Mouse (Mus musculus) left cerebral cortex, postnatal 25 days (tissue): ENCODE measurements around the gene Mettl27. TPM values are rescaled to one million over a fixed set of nuclear protein-coding genes. Genes with fewer than 3 reads are reported as not detected.
"Not testable (repeated sequence)": the region's sequence is repeated elsewhere in the genome, so short reads cannot be mapped to it uniquely, and the experiment has no call there.

ENCODE experiments used
- DNase-seq, 2 experiments: peaks; one replicate each; pipeline ENCODE4 v3.0.0; 2022; ENCODE audit warnings: low spot score in 2 of 2, mixed read lengths in 1 of 2
- intact Hi-C: fragments of 180-260 bp; cut with DNase I; formaldehyde crosslinking; loops from one replicate; pipeline ENCODE4 v1.15.1; 2025
- total RNA-seq, 2 experiments: library from RNA; stranded (reverse); gene quantifications; 2 replicates each; pipeline ENCODE4 v1.2.3; 2021

Mettl27 gene
- total RNA-seq, 2 experiments from 2014 or later: 9.0 to 9.8 TPM

DNA sequence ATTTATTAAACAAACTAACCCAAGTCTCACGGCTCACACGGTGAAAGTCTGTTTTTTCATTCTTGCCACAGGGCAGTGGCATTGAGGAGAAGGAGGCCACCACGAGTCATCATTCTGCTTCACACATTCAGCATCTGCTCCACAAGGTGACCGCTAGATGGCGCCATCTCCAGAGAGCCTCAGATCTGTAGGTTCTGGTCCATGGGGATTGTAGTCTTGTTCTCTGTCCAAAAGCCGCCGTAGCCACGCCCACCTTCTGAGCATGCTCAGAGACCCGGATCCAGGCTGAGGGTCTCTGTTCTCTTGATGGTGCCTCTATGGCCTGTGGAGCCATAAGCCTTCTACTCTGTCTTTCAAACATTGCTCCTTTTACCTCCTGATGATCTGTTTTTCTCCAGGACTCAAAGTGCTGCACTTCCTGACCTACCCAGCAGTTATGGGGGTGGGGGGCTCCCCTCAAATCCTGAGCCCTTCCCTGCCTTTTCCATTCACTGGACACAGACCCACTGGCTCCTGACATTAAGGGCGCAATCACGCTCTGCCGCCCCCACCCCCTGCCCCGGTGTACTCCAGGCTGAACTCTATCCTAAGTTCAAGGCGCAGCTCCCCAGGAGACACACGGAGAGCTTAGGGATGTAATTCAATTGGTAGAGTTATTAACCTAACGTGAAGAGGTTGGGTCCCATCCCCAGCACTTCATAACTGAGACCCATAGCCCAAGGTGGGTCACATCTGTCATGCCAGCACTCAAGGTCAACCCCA, 13.9 kb upstream of the Mettl27 start:
- DNase-seq: peak; percentile 21 to 22

DNA sequence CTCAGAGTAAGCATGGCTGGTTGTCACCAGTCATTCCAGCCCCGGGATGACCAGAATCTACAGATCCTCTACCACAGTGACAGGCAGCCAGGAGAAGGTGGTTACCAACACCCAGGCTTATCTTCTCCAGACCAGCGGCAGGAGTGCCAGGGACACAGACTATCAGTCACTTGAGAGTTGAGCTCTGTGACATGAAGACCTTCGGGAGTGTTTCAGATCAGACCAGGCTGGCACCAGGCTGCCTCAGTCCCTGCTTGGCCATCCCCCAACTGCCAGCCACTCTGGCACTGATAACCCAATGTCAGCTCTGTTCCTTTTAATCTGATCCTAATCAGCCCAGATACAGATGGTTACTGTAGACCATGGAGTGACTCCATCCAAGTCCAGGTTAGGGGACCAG, 13.1 kb upstream of the Mettl27 start:
- no peak for DNase-seq
- intact Hi-C loops: no loop called here

More for the DNA sequence above, 13.9 kb upstream of the Mettl27 start:
- intact Hi-C loops: no loop called here

DNA sequence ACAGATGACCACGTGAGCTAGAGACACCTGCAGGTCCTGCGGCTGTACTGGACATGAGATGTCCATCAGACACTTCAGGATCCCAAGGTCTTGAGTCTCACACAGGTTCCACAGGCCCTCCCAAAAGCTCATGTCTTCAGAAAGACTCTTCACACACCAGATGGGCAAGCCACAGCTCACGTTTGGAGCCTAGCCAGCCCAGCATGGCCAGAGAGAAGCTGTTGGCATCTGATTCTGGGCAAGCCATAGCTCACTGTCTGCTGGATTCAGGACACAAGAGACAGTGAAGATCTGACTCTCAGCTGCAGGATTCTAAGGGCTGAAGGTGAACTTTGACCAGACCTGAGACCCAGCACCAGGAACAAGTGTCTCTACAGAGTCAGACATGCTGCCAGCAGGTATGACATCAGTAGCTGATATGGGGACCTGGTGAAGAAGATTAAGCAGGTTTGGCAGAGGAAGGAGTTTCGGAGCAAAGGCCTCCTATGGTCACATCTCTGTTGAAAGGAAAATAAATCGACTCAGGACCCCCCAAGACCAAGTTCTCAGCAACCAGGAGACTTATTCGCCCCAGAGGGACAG, 12.0 kb upstream of the Mettl27 start:
- intact Hi-C loops: no loop called here
- peak in 1 of 2 experiments; percentile 17 for DNase-seq

DNA sequence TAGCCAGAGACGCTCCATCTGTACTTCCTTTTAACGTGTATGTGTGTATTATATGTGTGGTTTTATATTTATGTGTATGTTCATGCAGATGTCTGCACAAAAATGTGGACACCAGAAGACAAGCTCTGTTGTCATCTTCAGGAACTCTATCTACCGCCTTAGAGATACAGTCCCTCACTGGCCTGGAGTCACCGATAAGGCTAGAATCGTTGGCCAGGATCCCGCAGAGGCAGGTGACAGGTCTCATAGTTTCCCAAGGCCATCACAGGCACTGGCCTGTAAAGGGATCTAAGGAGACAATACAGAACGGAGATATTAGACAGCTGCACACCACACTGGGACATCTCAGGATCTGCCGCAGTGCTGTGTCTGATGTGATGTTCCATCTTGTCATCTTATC, 11.1 kb upstream of the Mettl27 start:
- DNase-seq: no peak
- intact Hi-C loops: no loop called here

DNA sequence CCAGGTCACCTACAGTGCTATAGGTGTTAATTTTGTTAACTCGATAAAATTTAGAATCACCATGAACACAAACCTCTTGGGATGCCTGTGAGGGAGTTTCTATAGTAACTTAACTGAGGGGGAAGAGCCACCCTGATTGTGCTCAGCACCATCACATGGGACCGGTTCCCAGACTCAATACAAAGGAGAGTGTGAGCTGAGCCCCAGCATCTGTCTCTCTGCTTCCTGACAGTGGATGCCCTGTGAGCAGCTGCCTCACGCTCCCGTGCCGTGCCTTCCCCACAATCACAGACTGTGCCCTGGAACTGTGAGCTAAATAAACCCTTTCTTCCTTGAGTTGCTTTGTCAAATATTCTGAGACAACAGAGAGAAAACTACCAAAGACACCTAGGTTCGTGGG, 9.0 kb upstream of the Mettl27 start:
- intact Hi-C loops: no loop called here
- no peak for DNase-seq

DNA sequence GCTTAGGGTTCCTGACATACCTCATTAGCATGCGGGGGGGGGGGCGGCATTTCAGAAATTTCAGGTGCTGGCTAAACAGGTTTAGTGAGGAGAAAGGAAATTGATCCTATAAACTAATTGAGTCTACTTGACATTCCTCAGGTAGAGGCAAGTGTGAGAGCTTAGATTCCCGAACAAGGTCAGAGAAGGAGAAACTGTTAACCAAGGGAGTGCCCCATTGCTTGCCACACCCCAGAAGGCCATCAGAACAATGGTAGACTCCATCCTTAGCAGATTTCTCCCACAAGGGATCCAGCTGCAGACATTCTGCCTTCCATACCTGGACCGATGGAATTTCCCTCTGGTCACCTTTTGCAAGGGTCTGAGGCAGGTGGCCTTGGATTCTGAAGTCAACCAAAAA, 5.4 kb upstream of the Mettl27 start:
- DNase-seq: no peak
- intact Hi-C loops: no loop called here

DNA sequence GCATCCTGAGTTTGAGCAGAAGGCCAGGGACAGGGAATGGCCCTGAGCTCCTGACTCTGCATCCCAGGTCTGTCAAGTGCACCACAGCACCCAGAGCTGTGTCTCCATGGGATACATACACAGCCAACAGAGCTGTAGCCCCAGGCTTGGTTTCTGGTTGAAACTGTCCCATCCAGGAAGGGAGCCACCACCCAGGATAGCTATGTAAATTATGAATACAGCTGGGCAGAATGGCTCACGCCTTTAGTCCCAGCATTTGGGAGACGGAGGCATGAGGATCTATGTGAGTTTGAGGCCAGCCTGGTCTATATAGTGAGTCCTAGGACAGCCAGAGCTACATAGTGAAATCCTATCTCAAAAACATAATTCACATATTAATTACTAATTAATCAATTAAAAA, 2.2 kb upstream of the Mettl27 start:
- intact Hi-C loops: no loop called here
- no peak for DNase-seq

DNA sequence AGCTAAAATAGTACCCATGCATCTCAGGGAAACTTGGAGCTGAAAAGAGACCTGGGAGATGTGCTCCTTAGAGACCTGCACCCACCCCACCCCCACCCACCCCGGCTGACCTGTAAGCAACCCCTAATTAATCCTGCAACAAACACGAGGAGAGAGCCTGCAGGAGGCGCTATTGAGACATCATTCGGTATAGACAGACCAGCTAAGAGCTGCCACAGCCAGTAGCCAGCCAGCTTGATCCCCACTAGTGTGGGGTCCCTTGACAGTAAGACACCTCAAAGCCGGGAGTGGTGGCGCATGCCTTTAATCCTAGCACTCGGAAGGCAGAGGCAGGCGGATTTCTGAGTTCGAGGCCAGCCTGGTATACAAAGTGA, 722 bp downstream of the Mettl27 start:
- intact Hi-C loops: loop anchor here (2.0 kb wide), 1 partner anchor 32 kb away; no protein-coding TSS in a partner anchor
- peak; percentile 22 to 25 for DNase-seq

DNA sequence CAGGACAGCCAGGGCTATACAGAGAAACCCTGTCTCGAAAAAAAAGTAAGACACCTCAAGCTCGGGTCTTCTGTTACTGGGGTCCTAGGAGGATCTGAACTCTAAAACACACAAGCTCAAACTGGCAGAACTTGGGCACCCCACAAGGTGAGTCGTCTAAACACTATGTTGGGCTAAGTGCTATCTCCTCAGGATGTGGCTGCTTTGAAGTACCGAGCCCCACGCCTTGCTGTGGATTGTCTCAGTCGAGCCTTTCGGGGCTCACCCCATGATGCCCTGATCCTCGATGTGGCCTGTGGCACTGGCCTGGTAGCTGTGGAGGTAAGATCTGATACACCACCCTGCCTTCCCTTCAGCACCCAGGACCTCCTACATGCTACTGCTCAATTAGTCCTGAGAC, 1.1 kb downstream of the Mettl27 start:
- no peak for DNase-seq
- intact Hi-C loops: loop anchor here (2.0 kb wide), 1 partner anchor 32 kb away; no protein-coding TSS in a partner anchor

DNA sequence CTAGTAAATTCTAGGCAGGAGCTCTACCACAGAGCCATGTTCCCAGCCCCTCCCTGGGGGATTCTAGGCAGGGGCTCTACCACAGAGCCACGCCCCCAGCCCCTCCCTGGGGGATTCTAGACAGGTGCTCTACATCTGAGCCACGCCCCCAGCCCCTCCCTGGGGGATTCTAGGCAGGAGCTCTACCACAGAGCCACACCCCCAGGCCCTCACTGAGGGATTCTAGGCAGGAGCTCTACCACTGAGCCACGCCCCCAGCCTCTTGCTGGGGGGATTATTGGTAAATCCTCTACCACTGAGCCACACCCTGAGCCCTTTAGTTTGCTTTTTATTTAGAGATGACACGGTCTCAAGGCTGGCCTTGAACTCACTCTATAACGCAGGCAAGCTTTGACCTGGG, 1.5 kb downstream of the Mettl27 start:
- DNase-seq: not testable (repeated sequence)
- intact Hi-C loops: loop anchor here (2.0 kb wide), 1 partner anchor 31 kb away; no protein-coding TSS in a partner anchor

DNA sequence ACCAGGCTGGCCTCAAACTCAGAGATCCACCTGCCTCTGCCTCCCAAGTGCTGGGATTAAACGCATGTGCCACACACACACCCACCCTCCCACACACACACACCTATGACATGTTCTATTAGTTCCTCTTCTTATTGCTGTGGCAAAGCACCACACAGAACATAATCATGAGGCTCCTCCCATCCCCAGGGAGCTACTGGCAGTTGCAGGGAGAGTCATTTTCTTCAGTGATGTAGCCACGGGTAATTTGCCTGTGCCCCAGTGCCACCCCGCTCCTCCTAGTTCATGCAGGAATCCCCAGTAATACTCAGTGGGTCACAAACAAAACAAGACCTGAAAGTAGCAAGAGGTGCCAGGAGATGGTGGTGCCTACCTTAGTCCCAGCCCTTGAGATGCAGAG, 2.5 kb downstream of the Mettl27 start:
- intact Hi-C loops: no loop called here
- no peak for DNase-seq

DNA sequence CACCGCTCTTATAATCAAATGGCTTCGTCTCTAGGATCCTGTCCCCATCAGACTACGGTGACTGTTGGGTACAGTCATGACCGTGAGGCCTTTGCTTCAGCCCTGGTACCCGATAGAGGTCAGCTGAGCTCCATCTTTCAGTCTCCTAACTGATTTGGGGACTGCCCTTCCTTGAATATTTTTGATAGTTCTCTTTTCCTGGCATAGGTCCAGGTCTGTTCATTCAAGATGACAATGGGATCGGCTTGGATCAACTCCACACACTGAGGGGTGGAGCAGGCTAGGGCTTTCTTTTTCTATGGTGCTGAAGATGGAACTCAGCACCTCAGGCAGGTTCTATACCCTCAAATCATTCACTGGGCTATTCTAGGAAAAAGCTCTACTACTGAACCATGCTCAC, 3.9 kb downstream of the Mettl27 start:
- no peak for DNase-seq
- intact Hi-C loops: no loop called here

DNA sequence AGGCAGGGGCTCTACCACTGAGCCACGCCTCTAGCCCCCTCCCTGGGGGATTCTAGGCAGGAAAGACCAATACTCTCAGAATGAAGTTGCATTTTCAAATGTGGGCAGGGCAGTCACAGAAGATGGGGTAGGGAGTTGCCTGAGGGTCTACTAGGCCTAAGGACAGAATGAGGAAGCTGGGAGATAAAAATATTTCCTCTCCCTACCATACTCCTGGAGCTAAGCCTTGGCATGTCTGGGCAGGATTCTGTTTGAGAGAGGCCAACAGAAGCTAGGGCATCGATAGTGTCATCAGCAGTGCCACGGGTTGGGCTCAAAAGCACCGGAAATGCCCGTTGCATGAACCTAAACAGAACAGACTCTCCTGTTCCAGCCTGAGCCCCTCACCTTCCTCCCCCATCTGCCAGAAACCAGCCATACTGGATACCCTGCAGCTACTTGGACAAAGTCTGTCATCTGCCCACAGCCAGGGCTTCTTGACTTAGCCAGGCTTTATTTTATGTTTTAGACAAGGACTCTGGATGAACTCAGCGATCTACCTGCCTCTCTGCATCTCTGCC, 4.5 kb downstream of the Mettl27 start:
- DNase-seq: no peak
- intact Hi-C loops: no loop called here

DNA sequence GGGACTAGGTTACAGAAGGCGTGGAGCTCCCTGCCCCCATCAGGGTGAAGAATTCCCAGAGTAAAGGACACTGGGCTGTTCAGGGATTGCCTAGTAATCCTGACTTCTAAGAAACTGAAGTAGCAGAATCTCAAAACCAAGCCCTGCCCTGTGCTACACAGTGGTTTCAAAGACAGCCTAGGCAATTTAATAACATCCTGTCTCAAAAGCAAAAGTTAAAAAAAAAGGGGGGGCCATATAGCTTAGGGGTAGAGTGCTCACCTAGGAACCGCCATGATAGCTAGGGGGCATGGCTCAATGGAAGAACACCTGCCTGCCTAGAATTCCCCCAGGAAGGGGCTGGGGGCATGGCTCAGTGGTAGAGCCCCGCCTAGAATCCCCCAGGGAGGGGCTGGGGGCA, 6.9 kb downstream of the Mettl27 start:
- intact Hi-C loops: no loop called here
- DNase-seq: no peak

DNA sequence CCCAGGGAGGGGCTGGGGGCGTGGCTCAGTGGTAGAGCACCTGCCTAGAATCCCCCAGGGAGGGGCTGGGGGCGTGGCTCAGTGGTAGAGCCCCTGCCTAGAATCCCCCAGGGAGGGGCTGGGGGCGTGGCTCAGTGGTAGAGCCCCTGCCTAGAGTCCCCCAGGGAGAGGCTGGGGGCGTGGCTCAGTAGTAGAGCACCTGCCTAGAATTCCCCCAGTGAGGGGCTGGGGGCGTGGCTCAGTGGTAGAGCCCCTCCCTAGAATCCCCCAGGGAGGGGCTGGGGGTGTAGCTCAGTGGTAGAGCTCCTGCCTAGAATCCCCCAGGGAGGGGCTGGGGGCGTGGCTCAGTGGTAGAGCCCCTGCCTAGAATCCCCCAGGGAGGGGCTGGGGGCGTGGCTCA, 7.4 kb downstream of the Mettl27 start:
- DNase-seq, intact Hi-C loops: not testable (repeated sequence)

DNA sequence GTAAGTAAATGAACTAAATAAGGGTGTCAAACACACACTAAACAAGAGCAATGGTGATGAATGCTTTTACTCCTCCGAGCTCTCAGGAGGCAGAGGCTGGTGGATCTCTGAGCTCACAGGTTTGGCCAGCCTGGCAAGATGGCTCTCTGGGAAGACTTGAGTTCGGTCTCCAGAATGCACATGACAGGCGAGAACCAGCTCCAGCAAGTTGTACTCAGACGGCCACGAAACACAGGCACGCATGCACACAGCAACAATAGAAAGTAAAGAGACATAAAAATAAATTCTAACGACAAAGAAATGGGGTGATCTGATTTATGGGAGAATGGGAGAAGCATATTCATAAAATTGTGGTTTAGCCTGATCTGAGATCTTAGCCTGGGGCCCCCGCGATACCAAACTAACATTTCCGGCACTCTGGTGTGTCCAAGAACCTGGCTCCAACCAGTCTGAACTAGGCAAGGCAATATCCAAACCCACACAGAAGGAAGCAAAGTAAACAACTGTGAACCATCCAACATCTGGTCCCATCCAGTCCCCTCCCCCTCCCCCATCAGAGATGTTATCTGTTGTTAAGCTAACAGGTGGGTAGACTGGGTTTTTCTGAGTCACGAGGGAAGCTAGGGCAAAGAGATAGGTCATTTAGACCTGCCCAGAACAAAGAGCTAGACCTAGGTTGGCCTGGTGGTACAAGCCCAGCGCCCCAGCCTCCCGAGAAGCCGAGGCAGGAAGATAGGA, 9.5 kb downstream of the Mettl27 start:
- DNase-seq: no peak
- intact Hi-C loops: no loop called here

DNA sequence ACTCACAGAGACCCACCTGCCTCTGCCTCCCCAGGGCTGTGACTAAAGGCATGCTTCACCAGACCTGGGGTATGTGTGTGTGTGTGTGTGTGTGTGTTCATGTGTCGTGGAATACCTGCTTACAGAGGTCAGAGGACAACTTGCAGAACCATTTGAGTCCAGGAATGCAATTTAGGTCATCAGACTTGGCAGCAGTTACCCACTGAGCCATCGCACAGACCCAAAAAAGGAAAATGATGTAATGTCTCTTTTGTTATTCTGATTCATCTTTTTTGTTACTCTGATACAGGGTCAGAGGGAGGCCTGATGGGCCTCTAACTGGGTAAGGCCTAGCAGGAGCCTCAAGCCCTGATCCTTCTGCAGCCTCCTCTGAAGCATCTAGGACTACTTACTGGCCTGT, 10.6 kb downstream of the Mettl27 start:
- DNase-seq: no peak
- intact Hi-C loops: no loop called here

DNA sequence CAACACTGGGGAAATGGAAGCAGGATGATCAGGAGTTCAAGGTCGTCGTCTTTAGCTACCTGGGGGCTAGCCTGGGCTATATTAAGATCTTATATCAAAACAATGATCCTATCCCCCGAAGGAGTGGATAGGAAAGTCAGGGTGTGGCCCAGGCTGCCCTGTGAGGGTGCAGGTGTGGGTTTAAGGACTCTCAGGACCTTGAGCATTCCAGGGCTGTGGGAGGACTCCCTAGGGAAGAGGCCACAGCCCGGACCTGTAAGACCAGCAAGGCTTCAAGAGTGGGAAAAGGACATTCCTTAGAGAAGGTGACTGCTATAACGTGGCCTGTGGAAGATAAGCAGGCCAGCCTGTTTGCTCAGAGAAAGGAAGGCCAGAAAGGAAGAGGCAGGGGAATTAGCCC, 12.0 kb downstream of the Mettl27 start:
- no peak for DNase-seq
- intact Hi-C loops: no loop called here

DNA sequence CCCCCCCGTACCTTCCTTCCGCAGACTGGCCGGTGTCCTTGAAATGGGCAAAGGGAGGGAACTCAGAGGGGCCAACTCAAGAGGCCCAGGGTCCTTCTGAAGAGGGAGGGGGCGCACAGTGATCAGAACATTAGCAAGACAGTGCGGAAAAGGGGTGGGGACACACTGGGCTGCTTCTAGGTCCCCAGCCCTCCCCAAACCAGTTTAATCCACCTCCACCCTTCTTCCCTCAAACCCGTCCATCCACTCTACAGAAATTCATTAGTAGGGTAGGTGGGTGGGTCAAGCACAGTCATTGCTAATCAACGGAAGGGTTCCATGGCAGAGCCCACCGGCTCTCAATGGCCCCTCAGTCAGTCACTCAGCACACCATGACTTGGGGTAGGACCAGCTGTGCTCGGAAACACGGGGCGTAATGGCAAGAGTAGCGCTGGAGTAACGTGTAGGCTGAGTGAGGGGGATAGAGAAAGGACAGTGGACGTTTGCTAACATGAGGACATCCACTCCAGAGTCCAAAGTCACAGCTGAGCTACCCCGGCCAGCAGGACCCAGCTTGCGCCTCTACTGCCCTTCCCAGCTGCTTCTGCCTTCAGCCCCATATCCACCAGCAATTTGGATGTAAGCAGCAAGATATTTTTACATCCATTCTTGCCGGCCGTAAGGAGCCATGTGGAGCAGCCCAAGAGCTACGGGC, 13.2 kb downstream of the Mettl27 start:
- intact Hi-C loops: no loop called here
- no peak for DNase-seq
